Mouse (Mus musculus): ENCODE results near the gene Stpg3. TPM values are rescaled to one million over a fixed set of nuclear protein-coding genes. Genes with fewer than 3 reads are reported as not detected.
A peak's percentile ranks its signal among the peaks of the same experiment; 100 is the strongest.

Gene Stpg3
- polyA plus RNA-seq, 1 experiment from 2014 or later = not detected

DNA sequence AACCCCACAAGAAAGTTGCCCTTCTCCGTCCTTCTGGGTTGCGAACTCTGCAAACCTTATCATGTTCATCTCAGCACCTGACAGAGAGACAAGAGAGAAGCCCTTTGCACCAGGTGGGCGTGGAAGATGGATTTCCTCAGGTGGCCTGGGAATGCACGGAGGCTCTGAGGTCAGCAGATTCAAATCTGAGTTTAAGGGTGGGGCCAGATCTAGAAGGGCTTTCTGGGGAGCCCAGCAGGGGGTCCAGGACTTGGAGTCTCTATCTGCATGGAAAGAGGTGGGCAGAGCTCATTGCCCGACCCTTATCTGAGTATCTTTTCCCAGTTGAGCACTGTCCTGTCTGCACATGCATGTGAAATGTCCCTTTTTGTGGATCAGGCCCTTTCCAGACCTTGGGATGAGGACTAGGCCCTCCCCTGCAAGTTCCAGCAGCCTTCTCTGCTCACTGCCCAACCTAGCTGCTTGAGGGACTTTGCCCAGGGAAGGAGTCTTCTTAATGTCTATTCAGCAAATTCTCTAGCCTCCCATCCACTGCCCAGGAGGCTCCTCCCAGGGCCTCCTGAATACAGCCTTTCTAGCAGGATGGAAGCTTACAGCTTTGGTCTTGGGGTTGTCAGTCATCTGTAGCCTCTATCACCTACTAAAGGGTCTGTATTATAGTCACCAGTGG is 20.2 kb upstream of the Stpg3 start:
- no peaks in the 10 kb centered on the region for H3K36me3 ChIP-seq (ENCODE audit: control insufficient read depth, insufficient read depth, low read length)
- H3K27me3 ChIP-seq (ENCODE audit: control insufficient read depth, insufficient read depth, low read length) = peaks cover 27% of the 10 kb centered on the region
- no peak overlapping the region for H3K4me3 ChIP-seq (ENCODE audit: control insufficient read depth in 1 of 2, insufficient read depth in 1 of 2, low read depth in 1 of 2, low read length in 2 of 2)
- no peaks in the 10 kb centered on the region for H3K4me1 ChIP-seq (ENCODE audit: control insufficient read depth in 2 of 2, insufficient read depth in 2 of 2, low read length in 2 of 2)
- H3K4me2 ChIP-seq (ENCODE audit: low read length) = no peak overlapping the region
- H3K27ac ChIP-seq (replicated peaks in 1 of 2; ENCODE audit: control insufficient read depth in 1 of 2, insufficient read depth in 1 of 2, low read depth in 2 of 2, low read length in 2 of 2) = no peak overlapping the region
- ATAC-seq (ENCODE audit: insufficient number of reproducible peaks, insufficient read depth, low FRiP score, low read depth) = no peak
- H3K9me3 ChIP-seq (ENCODE audit: control insufficient read depth, low read length) = no peaks in the 10 kb centered on the region
- WGBS = 61% methylated on average over 5 of the region's 5 CpGs
- H3K9ac ChIP-seq (ENCODE audit: low read length) = no peak overlapping the region

DNA sequence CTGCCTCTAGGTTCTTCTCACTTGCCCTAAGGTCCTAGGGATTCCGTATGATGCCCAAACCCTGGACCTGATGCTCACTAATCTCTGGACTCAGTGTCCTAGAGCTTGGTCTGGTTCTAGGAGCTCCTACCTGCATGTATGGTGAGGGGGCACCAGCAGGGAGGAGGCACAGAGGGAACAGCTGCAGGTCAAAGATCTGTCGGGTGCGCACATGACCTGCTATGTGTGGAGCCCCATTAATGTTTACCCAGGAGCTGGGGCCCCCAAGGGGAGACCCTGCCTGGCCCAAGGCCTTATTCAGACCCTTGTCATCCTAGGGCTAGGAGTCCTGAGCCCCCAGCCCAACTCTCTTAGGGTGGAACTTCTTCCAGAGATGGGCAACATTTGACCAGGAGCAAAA is 19.6 kb upstream of the Stpg3 start, which contains the start of gene Slc34a3:
Gene Slc34a3, minus strand, starts transcription at position 315 of the 400 bp plus-strand sequence.
- Histone ChIP-seq H3K27me3 (ENCODE audit: control insufficient read depth, insufficient read depth, low read length) (peaks cover 27% of the 10 kb centered on the region), H3K36me3 (ENCODE audit: control insufficient read depth, insufficient read depth, low read length) (no peaks in the 10 kb centered on the region), H3K4me2 (ENCODE audit: low read length) (no peak within 1 kb of the TSS), H3K27ac (replicated peaks in 1 of 2; ENCODE audit: control insufficient read depth in 1 of 2, insufficient read depth in 1 of 2, low read depth in 2 of 2, low read length in 2 of 2) (no peak within 1 kb of the TSS), H3K9me3 (ENCODE audit: control insufficient read depth, low read length) (no peaks in the 10 kb centered on the region), H3K4me3 (ENCODE audit: control insufficient read depth in 1 of 2, insufficient read depth in 1 of 2, low read depth in 1 of 2, low read length in 2 of 2) (no peak within 1 kb of the TSS), H3K4me1 (ENCODE audit: control insufficient read depth in 2 of 2, insufficient read depth in 2 of 2, low read length in 2 of 2) (0 out of 4 replicates have a peak, but pooled peaks cover 0 to under 1% of the 10 kb centered on the region in 2 experiments), H3K9ac (ENCODE audit: low read length) (no peak within 1 kb of the TSS)
- no peak for ATAC-seq (ENCODE audit: insufficient number of reproducible peaks, insufficient read depth, low FRiP score, low read depth)
- 76% methylated on average over 3 of the region's 3 CpGs for whole genome bisulfite sequencing

DNA sequence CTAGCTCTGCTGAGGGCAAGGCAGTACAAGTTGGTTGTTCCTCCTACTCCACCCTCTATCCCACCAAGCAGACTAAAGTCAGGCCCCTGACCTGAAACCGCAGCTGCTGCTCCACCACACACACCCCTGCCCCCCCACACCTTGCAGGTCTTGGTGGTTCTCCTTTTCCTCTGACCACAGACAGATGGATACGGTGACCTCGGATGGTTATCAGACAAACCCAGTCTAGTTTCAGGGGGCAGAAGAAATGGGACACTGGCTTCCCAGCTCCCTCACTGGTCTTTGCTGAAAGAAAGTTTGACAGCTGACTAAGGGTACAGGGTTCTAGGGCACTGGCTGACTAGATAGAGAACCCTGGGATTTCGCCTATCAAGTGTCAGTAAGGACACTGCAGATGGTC is 19.0 kb upstream of the Stpg3 start:
- H3K36me3 ChIP-seq (ENCODE audit: control insufficient read depth, insufficient read depth, low read length) = no peaks in the 10 kb centered on the region
- 73% methylated on average over 4 of the region's 4 CpGs for WGBS
- no peak overlapping the region for H3K27ac ChIP-seq (replicated peaks in 1 of 2; ENCODE audit: control insufficient read depth in 1 of 2, insufficient read depth in 1 of 2, low read depth in 2 of 2, low read length in 2 of 2)
- no peaks in the 10 kb centered on the region for H3K9me3 ChIP-seq (ENCODE audit: control insufficient read depth, low read length)
- peaks cover 27% of the 10 kb centered on the region for H3K27me3 ChIP-seq (ENCODE audit: control insufficient read depth, insufficient read depth, low read length)
- peaks cover 3 to 4% of the 10 kb centered on the region in 2 experiments; a peak in 2 of 4 replicates for H3K4me1 ChIP-seq (ENCODE audit: control insufficient read depth in 2 of 2, insufficient read depth in 2 of 2, low read length in 2 of 2)
- H3K4me3 ChIP-seq (ENCODE audit: control insufficient read depth in 1 of 2, insufficient read depth in 1 of 2, low read depth in 1 of 2, low read length in 2 of 2) = no peak overlapping the region
- no peak overlapping the region for H3K9ac ChIP-seq (ENCODE audit: low read length)
- no peak overlapping the region for H3K4me2 ChIP-seq (ENCODE audit: low read length)
- no peak for ATAC-seq (ENCODE audit: insufficient number of reproducible peaks, insufficient read depth, low FRiP score, low read depth)

DNA sequence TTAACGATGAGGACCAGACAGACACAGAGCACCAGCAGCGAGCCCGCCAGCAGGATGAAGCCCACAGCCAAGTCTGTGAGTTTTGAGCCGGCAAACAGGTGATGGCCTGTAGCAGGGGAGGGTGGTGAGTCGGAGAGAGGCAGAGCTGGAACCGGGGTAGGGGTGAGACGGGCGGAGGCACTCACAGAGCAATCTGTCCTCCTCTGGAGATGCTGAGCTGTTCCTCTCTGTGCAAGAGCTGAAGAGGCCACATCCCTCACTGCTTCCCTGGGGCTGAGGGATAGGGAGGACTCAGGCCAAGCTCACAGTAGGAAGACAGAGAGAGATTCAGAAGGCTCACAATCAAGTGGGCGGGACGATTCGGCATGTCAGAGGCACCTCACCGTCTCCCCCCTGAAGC is 16.6 kb upstream of the Stpg3 start:
- Histone ChIP-seq H3K4me3 (ENCODE audit: control insufficient read depth in 1 of 2, insufficient read depth in 1 of 2, low read depth in 1 of 2, low read length in 2 of 2) (no peak overlapping the region), H3K36me3 (ENCODE audit: control insufficient read depth, insufficient read depth, low read length) (no peaks in the 10 kb centered on the region), H3K27me3 (ENCODE audit: control insufficient read depth, insufficient read depth, low read length) (peaks cover 27% of the 10 kb centered on the region), H3K27ac (replicated peaks in 1 of 2; ENCODE audit: control insufficient read depth in 1 of 2, insufficient read depth in 1 of 2, low read depth in 2 of 2, low read length in 2 of 2) (no peak overlapping the region), H3K4me1 (ENCODE audit: control insufficient read depth in 2 of 2, insufficient read depth in 2 of 2, low read length in 2 of 2) (peaks cover 3 to 10% of the 10 kb centered on the region in 2 experiments; a peak in 3 of 4 replicates), H3K9me3 (ENCODE audit: control insufficient read depth, low read length) (no peaks in the 10 kb centered on the region), H3K4me2 (ENCODE audit: low read length) (no peak overlapping the region), H3K9ac (ENCODE audit: low read length) (no peak overlapping the region)
- no peak for ATAC-seq (ENCODE audit: insufficient number of reproducible peaks, insufficient read depth, low FRiP score, low read depth)
- 45% methylated on average over 12 of the region's 12 CpGs for WGBS

GRCm38 (mm10) chr2:25230581-25230980 is 16.1 kb upstream of the Stpg3 start:
- Histone ChIP-seq H3K27me3 (ENCODE audit: control insufficient read depth, insufficient read depth, low read length) (peaks cover 27% of the 10 kb centered on the region), H3K4me3 (ENCODE audit: control insufficient read depth in 1 of 2, insufficient read depth in 1 of 2, low read depth in 1 of 2, low read length in 2 of 2) (no peak overlapping the region), H3K27ac (replicated peaks in 1 of 2; ENCODE audit: control insufficient read depth in 1 of 2, insufficient read depth in 1 of 2, low read depth in 2 of 2, low read length in 2 of 2) (no peak overlapping the region), H3K4me2 (ENCODE audit: low read length) (no peak overlapping the region), H3K9me3 (ENCODE audit: control insufficient read depth, low read length) (no peaks in the 10 kb centered on the region), H3K9ac (ENCODE audit: low read length) (no peak overlapping the region), H3K36me3 (ENCODE audit: control insufficient read depth, insufficient read depth, low read length) (no peaks in the 10 kb centered on the region), H3K4me1 (ENCODE audit: control insufficient read depth in 2 of 2, insufficient read depth in 2 of 2, low read length in 2 of 2) (peaks cover 3 to 14% of the 10 kb centered on the region in 2 experiments)
- 82% methylated on average over 7 of the region's 7 CpGs for WGBS
- ATAC-seq (ENCODE audit: insufficient number of reproducible peaks, insufficient read depth, low FRiP score, low read depth) = no peak

DNA sequence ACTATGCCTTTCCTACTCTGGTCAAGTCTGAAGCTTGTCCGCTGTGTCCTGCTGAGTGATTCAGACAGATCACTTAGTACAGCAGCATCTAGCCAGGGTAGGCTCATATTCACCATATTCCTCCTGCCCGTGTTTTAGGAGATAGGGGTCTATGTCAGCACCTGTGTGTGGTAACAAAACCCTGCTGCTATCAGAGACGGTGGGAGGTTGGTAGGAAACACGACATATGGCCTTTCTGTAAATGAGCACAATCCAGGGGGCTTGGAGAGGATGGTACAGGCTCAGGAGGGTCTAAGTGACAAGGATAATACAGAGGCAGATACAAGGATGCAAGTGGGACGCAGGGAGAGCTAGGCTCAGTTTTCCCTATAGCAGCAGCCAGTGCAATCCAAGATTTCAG is 15.1 kb upstream of the Stpg3 start:
- WGBS = 74% methylated on average over 5 of the region's 5 CpGs
- H3K4me2 ChIP-seq (ENCODE audit: low read length) = no peak overlapping the region
- no peaks in the 10 kb centered on the region for H3K9me3 ChIP-seq (ENCODE audit: control insufficient read depth, low read length)
- no peak overlapping the region for H3K27ac ChIP-seq (replicated peaks in 1 of 2; ENCODE audit: control insufficient read depth in 1 of 2, insufficient read depth in 1 of 2, low read depth in 2 of 2, low read length in 2 of 2)
- H3K4me3 ChIP-seq (ENCODE audit: control insufficient read depth in 1 of 2, insufficient read depth in 1 of 2, low read depth in 1 of 2, low read length in 2 of 2) = no peak overlapping the region
- peaks cover 3 to 16% of the 10 kb centered on the region in 2 experiments for H3K4me1 ChIP-seq (ENCODE audit: control insufficient read depth in 2 of 2, insufficient read depth in 2 of 2, low read length in 2 of 2)
- ATAC-seq (ENCODE audit: insufficient number of reproducible peaks, insufficient read depth, low FRiP score, low read depth) = no peak
- peaks cover 26% of the 10 kb centered on the region for H3K27me3 ChIP-seq (ENCODE audit: control insufficient read depth, insufficient read depth, low read length)
- H3K9ac ChIP-seq (ENCODE audit: low read length) = no peak overlapping the region
- no peaks in the 10 kb centered on the region for H3K36me3 ChIP-seq (ENCODE audit: control insufficient read depth, insufficient read depth, low read length)

- H3K9ac ChIP-seq (ENCODE audit: low read length) = no peak overlapping the region
- H3K4me1 ChIP-seq (ENCODE audit: control insufficient read depth in 2 of 2, insufficient read depth in 2 of 2, low read length in 2 of 2) = peaks cover 3 to 16% of the 10 kb centered on the region in 2 experiments
- H3K9me3 ChIP-seq (ENCODE audit: control insufficient read depth, low read length) = no peaks in the 10 kb centered on the region
- H3K27ac ChIP-seq (replicated peaks in 1 of 2; ENCODE audit: control insufficient read depth in 1 of 2, insufficient read depth in 1 of 2, low read depth in 2 of 2, low read length in 2 of 2) = no peak overlapping the region
- peak overlapping the region; percentile 62 for H3K4me2 ChIP-seq (ENCODE audit: low read length)
- no peak overlapping the region for H3K4me3 ChIP-seq (ENCODE audit: control insufficient read depth in 1 of 2, insufficient read depth in 1 of 2, low read depth in 1 of 2, low read length in 2 of 2)
- H3K36me3 ChIP-seq (ENCODE audit: control insufficient read depth, insufficient read depth, low read length) = no peaks in the 10 kb centered on the region
- no peak for ATAC-seq (ENCODE audit: insufficient number of reproducible peaks, insufficient read depth, low FRiP score, low read depth)
- H3K27me3 ChIP-seq (ENCODE audit: control insufficient read depth, insufficient read depth, low read length) = peaks cover 22% of the 10 kb centered on the region
- 62% methylated on average over 6 of the region's 6 CpGs for WGBS
These were observed 14.6 kb upstream of the Stpg3 start for GRCm38 (mm10) chr2:25228995-25229530.
